Mouse (Mus musculus) gastrocnemius, postnatal 36 days (tissue): ENCODE results near the gene Scimp. TPM values are rescaled to one million over a fixed set of nuclear protein-coding genes. Genes with fewer than 3 reads are reported as not detected.
A peak's percentile ranks its signal among the peaks of the same experiment; 100 is the strongest.

Source experiments
- DNase-seq, 2 experiments: peaks; one replicate each; pipeline ENCODE4 v3.0.0; 2022
- intact Hi-C: fragments of 180-260 bp; cut with DNase I; formaldehyde crosslinking; loops from one replicate; pipeline ENCODE4 v1.15.1; 2025
- long read RNA-seq, 2 experiments: library from polyadenylated mRNA; stranded (forward); transcript quantifications; one replicate each; pipeline ENCODE4 v2.0.0; 2021
- total RNA-seq, 2 experiments: library from RNA; stranded (reverse); gene quantifications; 2 replicates each; pipeline ENCODE4 v1.2.3; 2021

The Scimp gene
- total RNA-seq, result not detected
- long read RNA-seq, experiment 1, result 0 reads
- long read RNA-seq, experiment 2, result 0 reads

DNA sequence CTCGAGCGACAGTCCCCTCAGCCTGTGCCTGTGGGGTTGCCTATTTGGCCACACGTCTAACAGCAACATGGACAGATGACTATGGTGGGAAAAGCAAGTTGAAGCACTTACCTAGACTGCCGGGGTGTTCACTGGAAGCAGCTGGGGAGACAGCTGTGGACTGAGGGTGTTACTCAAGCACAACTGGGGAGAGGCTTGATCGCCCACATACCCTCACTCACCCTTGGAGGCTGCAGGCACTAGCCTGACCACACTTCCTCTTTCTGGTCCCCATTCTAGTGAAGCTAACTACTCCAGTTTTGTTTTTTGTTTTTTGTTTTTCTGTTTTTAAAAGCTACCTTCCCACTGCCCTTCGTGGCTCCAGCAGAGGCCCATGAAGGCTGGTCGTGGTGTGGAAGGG lies at the start of gene Scimp:
TSS of gene Scimp (minus strand) at position 222 of the 400 bp plus-strand sequence.
- DNase-seq, result no peak
- intact Hi-C loops, result no loop called here

DNA sequence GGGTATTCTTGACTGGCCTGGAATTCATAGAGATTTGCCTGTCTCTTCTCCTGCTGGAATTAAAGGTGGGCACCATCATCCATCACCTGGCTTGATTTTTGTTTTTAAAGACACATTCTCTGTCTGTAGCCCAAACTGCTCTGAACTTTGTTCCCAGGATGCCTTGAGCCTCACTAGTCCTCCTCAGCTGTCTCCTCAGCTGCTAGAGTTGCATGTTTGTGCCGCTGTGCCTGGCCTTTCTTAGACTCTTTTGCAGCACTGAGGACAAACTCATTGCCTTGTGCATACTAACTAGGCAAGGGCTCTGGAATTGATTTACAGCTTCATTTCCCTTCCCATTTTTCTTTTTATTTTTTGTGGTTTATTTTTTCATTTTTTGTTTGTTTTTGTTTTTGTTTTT lies 48.0 kb upstream of the Scimp start:
- no peak for DNase-seq
- intact Hi-C loops, result no loop called here

DNA sequence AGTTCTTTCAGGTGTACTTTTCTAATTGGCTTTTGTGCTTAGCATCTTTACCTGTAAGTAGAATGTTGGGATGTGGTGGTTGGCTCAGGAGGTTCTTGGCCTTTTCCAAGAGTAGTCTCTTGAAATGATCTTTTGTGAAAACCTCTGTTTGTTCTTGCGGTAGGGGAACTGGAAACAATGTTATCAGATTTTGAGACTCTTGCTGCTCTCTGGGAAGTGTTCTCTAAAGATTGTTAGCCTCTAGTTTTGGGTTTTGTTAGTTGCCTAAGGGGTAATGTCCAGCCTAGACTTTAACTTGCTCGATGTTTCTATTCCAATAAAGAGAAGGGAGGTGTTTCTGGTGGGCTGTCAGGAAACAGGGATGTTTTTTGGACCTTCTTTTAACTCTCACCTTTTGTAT lies 33.6 kb upstream of the Scimp start:
- DNase-seq, result no peak
- intact Hi-C loops, result no loop called here

DNA sequence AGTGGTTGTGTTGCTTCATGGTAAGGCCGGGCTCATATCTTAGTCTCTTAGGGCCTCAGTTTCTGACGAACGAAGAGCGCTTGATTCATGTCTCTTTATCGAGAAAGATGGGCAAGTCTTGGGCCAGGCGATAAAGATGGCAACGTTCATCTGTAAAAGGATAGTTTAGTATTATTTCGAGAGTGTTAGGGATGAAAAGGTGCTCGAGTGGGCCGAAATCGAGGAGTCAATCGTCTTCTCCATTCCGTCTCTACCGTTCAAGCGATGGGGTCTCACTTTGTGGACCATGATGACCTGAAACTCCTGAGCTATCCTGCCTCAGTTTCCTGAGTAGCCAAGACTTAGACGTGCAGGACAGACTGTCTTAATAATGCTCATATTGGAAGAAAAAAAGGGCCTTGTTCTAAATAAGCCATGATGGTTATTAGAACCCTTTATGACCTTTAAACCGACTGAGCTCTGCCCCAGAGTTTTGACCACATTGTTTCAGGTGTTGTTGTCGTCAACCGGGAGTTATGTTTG lies 33.1 kb upstream of the Scimp start:
- intact Hi-C loops, result no loop called here

DNA sequence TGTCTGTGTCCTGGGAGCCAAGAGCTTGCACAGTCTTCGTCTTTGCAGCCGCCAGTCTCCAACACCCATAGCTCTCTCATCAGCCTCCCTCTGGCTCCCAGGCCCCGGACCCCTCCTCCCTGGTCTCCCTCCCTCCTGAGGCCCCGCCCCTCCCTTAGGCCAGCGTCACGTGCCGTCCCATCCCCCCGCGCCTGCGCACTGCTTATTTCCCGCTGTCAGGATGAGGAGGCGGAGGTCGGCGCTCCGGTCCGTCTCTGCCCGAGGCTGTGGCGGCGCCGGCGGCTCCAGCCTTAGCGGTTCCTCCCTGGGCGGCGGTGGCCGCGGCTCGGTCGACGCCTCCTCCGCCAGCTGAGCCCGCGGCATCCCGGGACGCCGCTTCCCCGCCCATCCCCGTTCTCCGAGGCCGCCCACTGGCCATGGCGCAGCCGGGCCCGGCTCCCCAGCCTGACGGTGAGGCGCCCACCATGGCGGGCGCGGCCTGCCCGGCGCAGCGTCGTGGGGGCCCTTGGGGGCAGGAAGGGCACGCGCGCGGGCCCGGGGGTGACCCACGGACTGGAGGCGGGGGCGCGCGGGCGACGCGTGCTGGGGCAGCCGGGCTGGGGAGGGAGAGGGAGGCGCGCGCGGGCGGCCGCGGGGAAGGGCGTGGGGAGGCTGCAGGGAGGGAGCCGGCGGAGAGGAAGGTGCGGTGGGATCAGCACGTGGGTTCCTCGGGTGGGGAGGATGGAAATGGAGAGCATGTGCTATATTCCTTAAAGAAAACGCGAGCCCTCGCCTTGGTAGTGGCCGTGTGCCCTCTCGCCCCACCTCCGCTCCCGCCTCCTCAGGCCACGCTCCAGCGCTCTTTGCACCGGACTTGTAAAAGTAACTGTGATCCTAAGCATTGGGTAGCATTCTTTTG lies 32.4 kb upstream of the Scimp start, which contains the start of gene Rabep1:
TSS of gene Rabep1 (plus strand) at position 220 of the 898 bp plus-strand sequence.
- intact Hi-C loops, result no loop called here
- DNase-seq, result peak; percentile 90 to 96

More for the DNA sequence above, 33.1 kb upstream of the Scimp start:
- no peak for DNase-seq

DNA sequence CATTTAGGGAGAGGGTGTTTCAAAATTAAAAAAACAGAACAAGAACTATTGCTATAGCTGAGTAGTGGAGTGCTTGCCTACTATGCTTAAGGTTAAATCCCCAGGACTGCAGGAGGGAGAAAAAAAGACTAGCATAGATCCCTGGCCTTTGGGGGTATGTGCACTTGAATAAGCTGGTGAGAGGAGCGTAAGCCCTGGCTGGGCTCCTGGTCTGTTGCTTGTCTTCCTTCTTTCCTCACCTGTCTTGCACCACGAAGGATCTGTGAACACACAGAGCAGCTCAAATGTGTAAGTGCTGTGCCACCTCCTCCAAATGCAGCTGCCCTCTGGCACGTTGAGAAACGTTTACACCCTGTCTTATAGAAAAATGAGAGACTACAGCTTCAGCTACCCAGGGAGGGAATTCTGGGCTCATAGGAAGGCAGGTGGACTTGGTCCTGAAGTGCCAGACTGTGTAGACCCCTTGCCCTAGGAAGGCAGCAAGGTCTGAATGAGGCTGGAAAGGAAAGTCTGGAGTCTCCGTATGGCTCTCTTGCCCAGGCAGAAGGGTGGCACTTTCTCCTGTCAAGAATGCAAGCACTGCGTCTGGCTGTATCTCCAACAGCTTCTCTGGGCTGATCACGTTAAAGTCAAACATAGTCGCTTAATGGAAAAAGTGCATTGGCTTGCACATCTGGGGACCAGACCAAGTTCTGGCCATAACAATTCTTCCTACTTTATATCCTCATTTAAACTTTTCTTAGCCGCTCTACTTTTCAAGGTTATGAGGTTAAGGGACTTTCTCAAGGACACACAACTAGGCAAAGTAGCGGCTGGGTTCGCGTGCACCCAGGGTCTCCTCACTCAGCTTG lies 31.5 kb upstream of the Scimp start:
- DNase-seq, result no peak
- intact Hi-C loops, result no loop called here

DNA sequence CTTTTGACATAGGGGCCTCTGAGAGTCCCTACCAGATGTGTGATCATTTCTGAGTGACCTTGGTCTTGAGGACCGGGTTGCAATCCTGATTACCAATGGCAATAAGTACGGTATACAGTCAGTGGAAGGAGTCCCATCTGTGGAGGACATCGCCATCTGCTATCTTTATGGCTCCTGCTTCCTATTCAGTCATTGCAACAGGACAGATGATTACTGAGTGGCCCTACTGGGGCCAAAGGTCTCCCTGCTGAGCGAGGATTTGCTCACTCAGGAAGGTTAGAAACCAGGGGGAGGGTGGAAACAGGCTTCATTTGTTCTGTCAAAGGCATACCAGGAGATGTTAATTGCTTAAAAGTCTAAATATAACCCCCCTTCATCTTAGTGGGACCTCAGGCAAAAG lies 30.6 kb upstream of the Scimp start:
- intact Hi-C loops, result no loop called here
- no peak for DNase-seq

DNA sequence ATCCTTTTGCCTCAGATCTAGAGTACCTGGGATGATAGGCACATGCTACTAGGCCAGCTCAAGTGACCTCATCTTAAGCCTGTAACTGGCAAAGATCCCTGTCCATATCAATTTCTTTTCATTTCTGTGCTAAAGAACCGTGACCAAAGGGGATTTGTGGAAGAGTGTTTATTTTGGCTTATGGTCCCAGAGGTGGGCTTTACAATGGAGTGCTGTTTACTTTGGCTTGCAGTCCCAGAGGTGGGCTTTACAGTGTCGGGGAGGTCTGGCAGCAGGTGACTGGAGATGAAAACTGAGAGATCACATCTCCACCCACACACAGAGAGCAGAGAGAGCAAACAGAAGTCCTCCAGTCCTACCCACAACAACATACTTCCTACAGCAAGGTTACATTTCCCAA lies 26.2 kb upstream of the Scimp start:
- DNase-seq, result no peak
- intact Hi-C loops, result no loop called here

DNA sequence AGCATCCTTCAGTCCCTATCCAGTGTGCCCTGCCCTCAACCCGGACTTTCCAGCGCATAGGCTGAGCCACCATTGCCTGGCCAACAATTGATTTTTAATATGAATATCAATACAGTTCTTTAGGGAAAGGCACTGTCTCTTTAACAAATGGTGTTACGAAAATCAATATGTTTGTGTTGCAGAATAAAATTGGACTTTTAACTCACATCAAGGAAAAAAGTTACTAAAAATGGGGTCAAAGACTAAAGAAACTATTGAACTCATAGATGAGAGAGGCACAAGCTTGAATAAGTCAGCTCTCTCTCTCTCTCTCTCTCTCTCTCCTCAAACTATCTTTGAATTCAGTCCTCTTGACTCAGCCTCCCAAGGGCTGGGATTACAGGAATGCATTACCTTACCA lies 24.6 kb upstream of the Scimp start:
- DNase-seq, result no peak
- intact Hi-C loops, result no loop called here

DNA sequence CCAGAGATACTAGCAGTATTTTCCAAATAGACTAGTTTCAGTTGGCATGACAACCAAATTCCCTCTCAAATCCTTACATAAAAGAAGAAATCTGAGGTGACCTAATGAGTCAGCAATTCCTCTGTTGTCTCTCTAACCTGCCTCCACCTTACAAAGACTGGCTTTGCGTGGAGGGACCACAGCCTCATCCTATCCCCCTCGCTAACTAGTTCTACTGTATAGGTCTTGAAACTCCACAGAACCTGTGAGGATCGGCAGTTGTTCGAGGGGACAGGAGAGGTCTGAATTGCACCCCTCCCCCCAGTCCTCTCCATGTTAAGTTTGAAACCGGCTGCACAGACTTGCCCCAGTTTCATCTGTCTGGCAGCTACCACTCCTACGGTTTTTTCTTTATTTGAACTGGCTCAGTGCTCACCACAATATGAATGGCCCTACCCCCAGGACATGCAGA lies 23.0 kb upstream of the Scimp start:
- intact Hi-C loops, result no loop called here
- DNase-seq, result no peak

DNA sequence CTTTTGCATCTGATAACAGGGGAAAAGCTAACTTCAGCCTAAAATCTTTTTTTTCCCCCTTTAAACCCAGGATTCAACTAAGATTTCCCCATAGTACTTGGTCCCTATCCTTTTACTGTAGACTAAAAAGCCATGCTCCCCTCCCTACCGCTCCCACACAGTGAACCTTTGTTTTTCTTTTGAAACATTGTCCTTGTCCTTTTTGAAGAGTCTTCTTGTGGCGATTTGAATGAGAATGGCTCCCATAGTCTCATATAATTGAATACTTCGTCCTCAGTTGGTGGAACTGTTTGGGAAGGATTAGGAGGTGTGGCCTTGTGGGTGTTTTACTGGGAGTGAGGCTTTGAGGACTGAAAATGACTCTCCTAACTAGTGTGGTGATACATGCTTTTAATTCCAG lies 21.4 kb upstream of the Scimp start:
- intact Hi-C loops, result no loop called here
- no peak for DNase-seq

DNA sequence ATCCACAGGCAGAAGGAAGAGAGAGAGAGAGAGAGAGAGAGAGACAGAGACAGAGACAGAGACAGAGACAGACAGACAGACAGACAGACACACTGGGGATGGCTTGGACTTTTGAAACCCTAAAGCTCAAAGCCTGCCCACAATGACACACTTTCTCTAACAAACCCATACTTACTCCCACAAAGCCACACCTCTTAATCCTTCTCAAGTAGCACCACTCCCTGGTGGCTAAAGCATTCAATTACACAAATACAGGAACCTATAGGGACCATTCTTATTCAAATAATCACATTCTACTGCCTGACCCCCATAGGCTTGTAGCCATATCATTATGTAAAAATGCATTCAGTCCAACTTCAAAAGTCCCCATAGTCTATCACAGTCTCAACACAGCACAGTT lies 21.0 kb upstream of the Scimp start:
- no peak for DNase-seq
- intact Hi-C loops, result no loop called here

DNA sequence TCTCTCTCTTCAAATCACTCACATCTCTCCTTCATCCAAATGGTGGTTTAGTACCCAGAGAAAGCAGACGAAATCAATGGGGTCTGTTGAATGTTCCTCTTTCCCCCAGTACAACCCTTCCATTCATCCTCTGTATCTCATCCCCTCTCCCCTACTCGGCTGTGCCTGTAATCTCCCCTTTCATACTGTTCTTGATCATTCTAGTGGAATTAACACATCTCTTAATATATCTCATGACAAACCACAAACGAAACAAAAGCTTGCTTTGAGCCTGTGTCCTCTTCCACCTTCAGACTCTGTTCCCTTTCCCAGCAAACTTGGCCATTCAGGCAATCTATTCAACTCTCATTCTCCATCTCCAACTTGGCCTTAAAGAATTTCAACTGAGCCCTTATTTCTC lies 18.8 kb upstream of the Scimp start:
- no peak for DNase-seq
- intact Hi-C loops, result no loop called here

DNA sequence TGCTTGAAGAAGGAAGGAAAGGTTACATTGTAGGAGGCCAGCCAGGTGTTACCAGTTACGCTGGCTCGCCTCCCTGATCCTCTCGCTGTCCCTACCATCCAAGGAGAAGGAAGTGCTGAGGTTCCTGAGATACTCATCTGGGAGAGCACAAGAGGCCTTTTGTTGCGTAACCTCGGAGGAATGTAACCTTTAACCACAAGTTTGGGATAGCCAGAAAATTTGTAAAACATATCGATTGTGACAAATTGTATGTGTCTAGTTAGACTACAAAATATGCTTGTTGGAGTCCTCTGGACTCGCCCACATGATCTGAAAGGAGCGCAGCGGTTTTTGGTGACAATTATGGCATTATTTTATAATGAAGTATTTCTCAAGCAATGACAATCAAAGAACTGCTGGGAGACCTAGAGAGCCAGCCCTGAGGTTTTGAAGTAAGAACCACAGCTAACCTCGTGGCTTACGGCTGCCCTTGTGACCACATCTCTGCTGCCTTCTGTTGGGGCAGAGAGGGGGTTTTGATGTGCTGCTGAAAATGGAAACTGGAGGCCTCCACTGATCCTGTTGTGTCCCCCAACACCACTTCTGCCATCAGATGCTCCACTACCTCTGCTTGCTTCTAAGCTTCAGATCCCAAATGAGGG lies 16.7 kb upstream of the Scimp start:
- intact Hi-C loops, result no loop called here
- no peak for DNase-seq

DNA sequence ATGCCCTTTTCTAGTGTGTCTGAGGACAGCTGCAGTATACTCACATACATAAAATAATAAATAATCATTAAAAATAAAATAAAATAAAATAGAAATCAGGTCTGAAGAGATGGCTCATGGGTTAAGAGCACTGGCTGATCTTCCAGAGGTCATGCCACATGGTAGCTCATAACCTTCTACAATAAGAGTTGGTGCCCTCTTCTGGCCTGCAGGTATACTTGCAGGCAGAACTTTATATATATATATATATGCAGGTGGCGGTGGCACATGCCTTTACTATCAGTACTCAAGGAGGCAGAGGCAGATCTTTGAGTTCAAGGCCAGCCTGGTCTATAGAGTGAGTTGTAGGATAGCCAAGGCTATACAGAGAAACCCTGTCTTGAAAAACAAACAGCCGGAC lies 13.8 kb upstream of the Scimp start:
- intact Hi-C loops, result no loop called here

DNA sequence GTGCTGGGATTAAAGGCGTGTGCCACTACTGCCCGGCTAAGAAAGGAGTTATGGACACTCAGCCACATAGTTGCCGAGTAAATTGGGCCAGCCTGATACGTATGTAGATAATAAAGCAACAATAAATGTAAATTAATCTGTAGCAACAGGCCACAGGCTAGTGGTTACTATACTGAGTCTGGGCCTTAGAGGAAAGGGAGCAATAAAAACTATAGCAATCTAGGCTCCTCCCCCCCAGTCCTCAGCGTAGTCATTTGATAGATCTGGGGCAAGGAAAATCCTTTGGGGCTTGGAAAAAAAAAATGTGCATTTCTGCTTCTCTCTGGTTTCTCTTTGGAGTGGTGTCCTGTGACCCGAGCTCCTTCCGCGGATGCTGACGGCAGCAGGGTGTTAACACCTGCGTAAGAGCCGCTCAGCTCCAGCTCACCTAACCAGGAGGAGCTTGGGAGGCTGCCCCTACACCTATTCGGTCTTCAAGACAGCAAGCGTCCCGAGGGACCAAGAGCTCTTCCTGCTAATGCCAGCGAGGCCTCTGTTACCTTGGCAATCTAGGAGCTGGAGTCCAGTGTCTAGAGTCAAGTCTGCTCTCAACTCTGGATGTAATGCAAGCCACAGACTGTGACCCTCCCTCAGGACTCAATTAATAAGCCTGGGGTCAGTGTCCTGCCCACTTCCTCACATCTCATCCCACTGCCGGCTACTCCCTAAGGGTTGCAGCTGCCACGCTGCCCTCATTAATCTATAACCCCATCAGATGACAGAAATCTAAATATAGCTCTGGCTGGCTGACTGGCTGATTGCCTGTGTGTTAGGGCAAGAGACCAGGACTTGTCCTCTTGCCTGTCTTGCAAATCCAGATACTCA lies 9.6 kb upstream of the Scimp start:
- DNase-seq, result peak; percentile 50 to 51
- intact Hi-C loops, result no loop called here

More for the DNA sequence above, 13.8 kb upstream of the Scimp start:
- DNase-seq, result no peak

DNA sequence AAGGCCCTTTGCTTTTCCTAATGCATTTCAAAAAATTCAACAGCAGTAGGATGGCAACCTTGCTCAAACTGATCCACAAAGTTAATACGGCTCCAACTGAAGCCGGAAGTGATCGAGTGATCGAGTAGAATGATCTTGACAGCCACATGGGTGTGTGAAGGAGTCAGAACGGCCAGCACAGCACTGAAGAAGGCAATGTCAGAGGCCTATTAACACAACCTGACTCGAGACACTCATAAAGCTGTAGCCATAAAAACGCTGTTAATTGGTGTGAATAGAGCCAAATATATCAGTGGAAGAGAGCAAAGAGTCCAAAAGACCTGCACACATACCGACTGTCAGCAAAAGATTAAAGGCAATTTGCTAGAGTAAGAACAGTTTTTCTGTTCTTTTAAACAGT lies 7.7 kb upstream of the Scimp start:
- intact Hi-C loops, result no loop called here
- no peak for DNase-seq

DNA sequence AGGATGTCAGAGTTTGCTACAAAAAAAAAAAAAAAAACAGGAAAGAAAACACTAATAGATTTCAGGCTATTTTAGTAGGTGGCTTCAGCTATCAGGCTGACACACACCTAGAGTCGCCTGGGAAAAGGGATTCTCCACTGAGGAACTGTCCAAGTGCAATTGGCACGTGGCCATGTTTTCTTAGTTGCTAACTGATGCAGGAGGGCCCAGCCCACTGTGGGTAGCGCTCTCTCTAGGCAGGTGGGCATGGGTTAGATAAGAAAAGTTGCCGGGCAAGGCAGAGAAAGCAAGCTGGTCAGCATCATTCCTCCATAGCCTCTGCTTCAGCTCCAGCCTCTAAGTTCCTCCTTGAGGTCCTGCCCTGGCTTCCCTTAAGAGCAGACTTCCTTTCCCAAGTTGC lies 4.4 kb upstream of the Scimp start:
- no peak for DNase-seq
- intact Hi-C loops, result no loop called here

DNA sequence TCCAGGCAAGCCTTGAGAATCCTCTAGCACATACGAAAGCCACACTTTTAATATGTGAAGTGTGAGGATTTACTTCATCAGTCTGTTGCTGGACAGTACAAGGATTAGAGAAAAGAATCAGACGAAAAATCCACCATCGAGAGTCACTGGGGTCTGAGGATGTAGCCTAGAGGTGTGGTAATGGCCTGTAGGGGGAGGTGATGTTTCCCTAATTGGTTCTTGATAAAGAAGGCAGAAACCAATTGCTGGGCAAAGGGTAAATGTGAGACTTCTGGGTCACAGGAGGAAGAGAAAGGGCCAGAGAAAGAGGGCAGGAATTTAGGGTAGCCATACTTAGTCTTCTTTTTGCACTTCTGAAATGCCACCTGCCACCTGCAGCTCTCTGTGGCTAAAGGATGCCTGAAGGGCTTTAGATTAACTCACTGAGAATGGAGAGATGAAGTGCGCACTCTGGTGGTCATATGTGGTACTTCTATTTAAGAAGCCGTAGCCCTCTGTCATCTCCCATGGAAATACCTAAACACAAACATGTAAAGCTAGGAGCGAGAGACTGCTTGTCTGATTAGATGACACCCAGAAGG lies 3.2 kb upstream of the Scimp start:
- no peak for DNase-seq

More for the DNA sequence above, 3.2 kb upstream of the Scimp start:
- intact Hi-C loops, result loop anchor here (2.0 kb wide), 1 partner anchor 39 kb away; no protein-coding TSS in a partner anchor
